Mouse (Mus musculus) liver, embryonic 16.5 days (tissue): ENCODE results near the gene Pkp4. TPM values are rescaled to one million over a fixed set of nuclear protein-coding genes. Genes with fewer than 3 reads are reported as not detected.
A peak's percentile ranks its signal among the peaks of the same experiment; 100 is the strongest.

Experiments
- ATAC-seq: fragments of 200-750 bp; cut with Nextera tagmentation; 2 replicates; pipeline ENCODE4 v1.8.0; 2017; ENCODE audit warnings: low read depth, mild to moderate bottlenecking, moderate number of reproducible peaks, moderate library complexity
- H3K27ac ChIP-seq: fragments of 300-500 bp; sonication (generic); 2 replicates; pipeline ENCODE4 v1.5.1; 2014; ENCODE audit warnings: mild to moderate bottlenecking, low read length
- H3K27me3 ChIP-seq: fragments of 300-500 bp; sonication (generic); 2 replicates; pipeline ENCODE4 v1.6.1; 2014; ENCODE audit warnings: low read depth, low read length, mixed read lengths; ENCODE audit not compliant: control insufficient read depth, insufficient read depth
- H3K36me3 ChIP-seq: fragments of 300-500 bp; sonication (generic); 2 replicates; pipeline ENCODE4 v1.6.1; 2014; ENCODE audit warnings: mild to moderate bottlenecking; ENCODE audit not compliant: control insufficient read depth, insufficient read depth
- H3K4me1 ChIP-seq: fragments of 300-500 bp; sonication (generic); 2 replicates; pipeline ENCODE4 v1.6.1; 2014; ENCODE audit warnings: low read depth, low read length, mixed read lengths; ENCODE audit not compliant: control insufficient read depth
- H3K4me2 ChIP-seq: fragments of 300-500 bp; sonication (generic); 2 replicates; pipeline ENCODE4 v1.6.1; 2014; ENCODE audit warnings: low read depth, low read length, mixed read lengths
- H3K4me3 ChIP-seq: fragments of 300-500 bp; sonication (generic); 2 replicates; pipeline ENCODE4 v1.5.1; 2014; ENCODE audit warnings: low read depth, mild to moderate bottlenecking, low read length
- H3K9ac ChIP-seq: fragments of 300-500 bp; sonication (generic); 2 replicates; pipeline ENCODE4 v1.6.1; 2014; ENCODE audit warnings: low read depth, low read length
- H3K9me3 ChIP-seq: fragments of 300-500 bp; sonication (generic); replicated peaks from 2 replicates; pipeline ENCODE4 v1.6.1; 2016; ENCODE audit warnings: low read length; ENCODE audit not compliant: control insufficient read depth
- WGBS: fragments of 180-500 bp; shearing (Covaris S2); extraction: QIAGEN DNeasy Blood & Tissue Kit; methylation state at CpG from one replicate; pipeline ENCODE4 v1.1.7; 2014; ENCODE audit not compliant: insufficient replicate concordance; 5-methylcytosine and 5-hydroxymethylcytosine counted together
- polyA plus RNA-seq: library from polyadenylated mRNA; unstranded; fragments of >200 nt; fragmentation: Nextera tagmentation; extraction: Ambion mirVana; gene quantifications from 2 replicates; pipeline ENCODE4 v1.2.1, GENCODE M21; 2015

Gene Pkp4
- polyA plus RNA-seq, 1 experiment from 2014 or later = 6.1 TPM

- Histone ChIP-seq H3K27ac (no peak overlapping the region), H3K36me3 (no peaks in the 10 kb centered on the region), H3K4me2 (no peak overlapping the region), H3K4me3 (no peak overlapping the region), H3K9ac (no peak overlapping the region), H3K4me1 (peaks cover 3% of the 10 kb centered on the region), H3K9me3 (no peaks in the 10 kb centered on the region), H3K27me3 (no peaks in the 10 kb centered on the region)
- ATAC-seq = no peak
- 79% methylated on average over 9 of the region's 9 CpGs for WGBS
Measured at GRCm38 (mm10) chr2:59205092-59205491, 44.4 kb downstream of the Pkp4 start.

- no peak overlapping the region for H3K27ac ChIP-seq
- no peaks in the 10 kb centered on the region for H3K9me3 ChIP-seq
- no peaks in the 10 kb centered on the region for H3K36me3 ChIP-seq
- ATAC-seq = no peak
- H3K4me2 ChIP-seq = no peak overlapping the region
- H3K27me3 ChIP-seq = no peaks in the 10 kb centered on the region
- H3K9ac ChIP-seq = no peak overlapping the region
- whole genome bisulfite sequencing = 64% methylated on average over 2 of the region's 2 CpGs
- peaks cover 3% of the 10 kb centered on the region for H3K4me1 ChIP-seq
- no peak overlapping the region for H3K4me3 ChIP-seq
Measured at GRCm38 (mm10) chr2:59206190-59206589, 45.5 kb downstream of the Pkp4 start.

GRCm38 (mm10) chr2:59207240-59207639, 46.6 kb downstream of the Pkp4 start:
- 39% methylated on average over 4 of the region's 4 CpGs for WGBS
- no peak for ATAC-seq
- H3K9me3 ChIP-seq = no peaks in the 10 kb centered on the region

DNA sequence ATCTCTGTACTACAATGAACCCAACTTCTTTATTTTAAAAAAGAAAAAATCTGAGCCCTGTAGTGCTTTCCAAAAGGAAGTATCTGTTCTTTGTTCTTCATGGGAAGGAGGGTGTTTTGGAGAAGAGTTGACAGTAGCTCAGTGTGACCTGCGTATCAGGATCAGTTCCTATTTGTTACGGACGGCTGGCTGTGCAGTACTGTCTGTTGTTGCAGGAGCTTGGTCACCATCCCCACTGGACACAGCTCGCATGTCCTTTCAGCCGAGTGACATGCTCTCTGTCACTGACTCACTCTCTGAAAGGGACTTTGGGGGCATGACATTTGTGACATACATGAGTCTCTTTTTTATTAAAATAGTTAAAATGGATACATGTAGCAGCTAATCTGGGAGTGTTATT, 47.1 kb downstream of the Pkp4 start:
- Histone ChIP-seq H3K9ac (no peak overlapping the region), H3K9me3 (no peaks in the 10 kb centered on the region), H3K27me3 (no peaks in the 10 kb centered on the region), H3K4me3 (no peak overlapping the region), H3K4me1 (peaks cover 6% of the 10 kb centered on the region), H3K36me3 (no peaks in the 10 kb centered on the region), H3K27ac (peak overlapping the region; percentile 10; the same call in 1 of the 2 replicates), H3K4me2 (no peak overlapping the region)
- no peak for ATAC-seq
- WGBS = 59% methylated on average over 5 of the region's 5 CpGs

More at GRCm38 (mm10) chr2:59207240-59207639, 46.6 kb downstream of the Pkp4 start:
- no peak overlapping the region for H3K9ac ChIP-seq
- no peaks in the 10 kb centered on the region for H3K36me3 ChIP-seq
- H3K27me3 ChIP-seq = no peaks in the 10 kb centered on the region
- H3K4me3 ChIP-seq = no peak overlapping the region
- no peak overlapping the region for H3K4me2 ChIP-seq
- no peak overlapping the region for H3K27ac ChIP-seq
- H3K4me1 ChIP-seq = peaks cover 6% of the 10 kb centered on the region

DNA sequence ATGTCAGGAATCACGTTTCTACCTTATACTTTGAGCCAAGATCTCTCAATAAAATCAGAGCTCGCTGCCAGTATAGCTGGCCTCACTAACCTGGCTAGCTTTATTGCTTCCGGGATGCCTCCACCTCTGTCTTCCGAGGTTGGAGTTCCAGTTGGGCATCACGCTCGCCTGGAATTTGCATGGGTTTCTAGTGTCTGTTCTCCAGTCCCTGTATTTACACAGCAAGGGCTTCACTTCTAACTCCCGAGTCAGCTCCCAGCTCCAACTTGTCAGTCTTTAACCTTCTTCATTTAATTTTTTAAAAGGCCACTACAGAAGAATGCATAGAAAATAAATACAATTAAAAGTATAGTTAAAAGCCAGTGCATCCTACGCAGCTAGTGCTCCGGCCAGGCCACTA, 47.6 kb downstream of the Pkp4 start:
- Histone ChIP-seq H3K9ac (no peak overlapping the region), H3K4me1 (peaks cover 5% of the 10 kb centered on the region), H3K9me3 (no peaks in the 10 kb centered on the region), H3K4me2 (no peak overlapping the region), H3K36me3 (no peaks in the 10 kb centered on the region), H3K27ac (no peak overlapping the region), H3K27me3 (no peaks in the 10 kb centered on the region), H3K4me3 (no peak overlapping the region)
- 64% methylated on average over 9 of the region's 9 CpGs for WGBS
- ATAC-seq = no peak

- no peak for ATAC-seq
- H3K9ac ChIP-seq = no peak overlapping the region
- no peaks in the 10 kb centered on the region for H3K36me3 ChIP-seq
- no peak overlapping the region for H3K4me3 ChIP-seq
- H3K9me3 ChIP-seq = no peaks in the 10 kb centered on the region
- H3K4me1 ChIP-seq = peaks cover 3% of the 10 kb centered on the region
- WGBS = 70% methylated on average over 5 of the region's 5 CpGs
- H3K27me3 ChIP-seq = no peaks in the 10 kb centered on the region
- no peak overlapping the region for H3K27ac ChIP-seq
- H3K4me2 ChIP-seq = no peak overlapping the region
Measured at GRCm38 (mm10) chr2:59211051-59211450, 50.4 kb downstream of the Pkp4 start.

DNA sequence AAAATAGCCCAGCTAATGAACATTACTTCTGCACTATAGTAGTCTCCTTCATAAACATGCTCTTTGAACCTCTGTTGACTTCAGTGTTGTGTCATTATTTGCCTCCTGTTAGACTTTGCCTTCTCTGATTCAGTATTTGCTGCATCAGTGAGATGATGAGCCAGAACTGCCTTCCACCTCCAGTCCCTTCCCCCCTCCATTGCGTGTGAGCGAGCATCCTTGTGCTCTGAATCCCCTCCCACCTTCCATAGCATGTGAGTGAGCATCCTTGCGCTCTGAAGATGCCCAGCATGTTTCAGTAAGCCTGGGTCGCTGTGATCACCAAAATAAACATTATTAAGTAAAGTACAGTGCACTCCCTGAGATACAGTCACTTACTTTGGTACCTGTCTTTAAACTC, 51.8 kb downstream of the Pkp4 start:
- 55% methylated on average over 4 of the region's 4 CpGs for WGBS
- peak; percentile 85 for ATAC-seq
- Histone ChIP-seq H3K9me3 (no peaks in the 10 kb centered on the region), H3K4me1 (peaks cover 3% of the 10 kb centered on the region), H3K27me3 (no peaks in the 10 kb centered on the region), H3K36me3 (no peaks in the 10 kb centered on the region), H3K4me3 (no peak overlapping the region), H3K9ac (no peak overlapping the region), H3K27ac (no peak overlapping the region), H3K4me2 (no peak overlapping the region)

DNA sequence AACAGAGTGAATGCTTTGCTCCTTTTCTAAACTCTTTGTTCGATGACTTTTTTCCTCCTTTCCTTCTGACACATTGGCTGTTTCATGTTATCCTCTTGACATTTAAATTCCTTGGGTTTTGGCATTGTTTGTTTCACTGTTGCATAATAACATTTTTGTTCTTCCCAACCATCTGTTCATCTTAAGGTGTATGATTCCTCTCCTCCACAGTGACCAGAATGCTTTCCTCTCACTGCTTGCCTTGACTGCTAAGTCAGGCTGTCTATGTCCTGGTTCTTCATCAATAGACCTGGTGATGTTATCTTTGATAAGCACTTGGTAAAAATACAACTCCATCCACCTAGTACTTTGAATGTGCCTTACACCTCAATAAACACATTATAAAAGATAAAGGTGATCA, 52.2 kb downstream of the Pkp4 start:
- 47% methylated on average over 1 of the region's 1 CpGs for WGBS
- Histone ChIP-seq H3K4me3 (no peak overlapping the region), H3K4me2 (no peak overlapping the region), H3K9me3 (no peaks in the 10 kb centered on the region), H3K27ac (no peak overlapping the region), H3K9ac (no peak overlapping the region), H3K4me1 (peaks cover 3% of the 10 kb centered on the region), H3K36me3 (no peaks in the 10 kb centered on the region), H3K27me3 (no peaks in the 10 kb centered on the region)
- ATAC-seq = no peak

DNA sequence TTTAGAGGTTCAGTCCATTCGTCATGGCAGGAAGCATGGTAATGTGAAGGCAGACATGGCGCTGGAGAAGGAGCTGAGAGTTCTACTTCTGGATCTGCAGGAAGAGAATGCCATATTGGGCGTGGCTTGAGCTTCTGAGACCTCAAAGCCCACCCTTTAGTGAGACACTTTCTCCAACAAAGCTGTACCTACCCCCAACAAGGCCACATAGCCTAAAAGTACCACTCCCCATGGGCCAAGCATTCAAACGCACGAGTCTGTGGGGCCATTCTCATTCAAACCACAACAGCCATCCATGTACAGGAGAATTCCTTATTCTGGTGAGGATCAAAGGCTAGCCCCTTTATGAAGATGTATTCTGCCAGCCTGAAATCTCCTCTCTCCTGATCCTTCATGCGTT, 57.3 kb downstream of the Pkp4 start:
- Histone ChIP-seq H3K4me2 (no peak overlapping the region), H3K27ac (no peak overlapping the region), H3K4me3 (no peak overlapping the region), H3K4me1 (no peaks in the 10 kb centered on the region), H3K9ac (no peak overlapping the region), H3K36me3 (no peaks in the 10 kb centered on the region), H3K9me3 (no peaks in the 10 kb centered on the region), H3K27me3 (no peaks in the 10 kb centered on the region)
- 71% methylated on average over 6 of the region's 6 CpGs for WGBS
- ATAC-seq = no peak
